Mouse (Mus musculus) 416B (cell line): ENCODE measurements around the gene Cyp2c39.
"Not testable (repeated sequence)": the region's sequence is repeated elsewhere in the genome, so short reads cannot be mapped to it uniquely, and the experiment has no call there.

ENCODE experiments used
- DNase-seq: peaks from one replicate; pipeline ENCODE4 v3.0.0; 2011; ENCODE audit warnings: low read depth

Gene Cyp2c39

DNA sequence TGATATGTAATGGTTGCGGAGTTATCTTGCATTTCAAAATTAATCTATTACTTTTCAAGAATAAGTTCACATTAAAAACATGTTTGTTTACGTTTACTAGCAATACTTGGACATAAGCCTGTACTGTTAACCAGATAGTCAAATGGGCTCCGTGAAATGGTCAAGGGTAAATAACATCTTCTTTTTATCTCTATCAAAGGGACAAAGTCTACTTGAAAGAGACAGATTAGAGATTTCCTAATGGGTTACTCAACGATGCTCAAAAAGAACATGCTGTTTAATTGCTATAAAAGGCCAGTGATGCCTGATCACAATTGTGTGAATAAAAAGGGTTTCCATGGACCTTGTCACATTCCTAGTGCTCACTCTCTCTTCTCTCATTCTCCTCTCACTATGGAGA lies at the start of gene Cyp2c39:
Gene Cyp2c39, plus strand, starts transcription at position 329 of the 400 bp plus-strand sequence.
- no peak for DNase-seq

- no peak for DNase-seq
These were observed 47.7 kb upstream of the Cyp2c39 start, which contains the start of gene Cyp2c38 for GRCm38 (mm10) chr19:39462941-39463340. Gene Cyp2c38 (minus strand): TSS chr19:39463075.

- no peak for DNase-seq
These were observed 46.7 kb upstream of the Cyp2c39 start for GRCm38 (mm10) chr19:39463923-39464322.

DNA sequence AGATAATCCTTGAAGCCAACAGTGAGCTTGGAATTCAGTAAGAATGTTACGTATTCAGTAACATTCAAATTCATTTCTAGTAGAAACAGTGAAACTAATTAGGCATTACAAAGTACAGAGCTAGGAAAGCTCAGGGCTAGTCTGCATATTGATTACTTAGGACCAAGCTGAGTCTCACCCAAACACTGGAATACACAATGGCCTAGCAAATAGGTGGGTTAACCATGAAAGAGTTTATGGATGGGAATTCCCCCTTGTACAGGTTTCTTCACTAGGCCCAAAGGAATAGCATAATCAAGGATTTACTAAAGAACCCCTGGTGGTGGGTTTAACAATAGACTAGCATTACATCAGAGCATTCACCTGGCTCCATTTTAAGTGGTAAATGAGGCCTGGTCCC lies 26.7 kb upstream of the Cyp2c39 start:
- not testable (repeated sequence) for DNase-seq

GRCm38 (mm10) chr19:39506341-39506740 lies 4.3 kb upstream of the Cyp2c39 start:
- DNase-seq, result no peak

DNA sequence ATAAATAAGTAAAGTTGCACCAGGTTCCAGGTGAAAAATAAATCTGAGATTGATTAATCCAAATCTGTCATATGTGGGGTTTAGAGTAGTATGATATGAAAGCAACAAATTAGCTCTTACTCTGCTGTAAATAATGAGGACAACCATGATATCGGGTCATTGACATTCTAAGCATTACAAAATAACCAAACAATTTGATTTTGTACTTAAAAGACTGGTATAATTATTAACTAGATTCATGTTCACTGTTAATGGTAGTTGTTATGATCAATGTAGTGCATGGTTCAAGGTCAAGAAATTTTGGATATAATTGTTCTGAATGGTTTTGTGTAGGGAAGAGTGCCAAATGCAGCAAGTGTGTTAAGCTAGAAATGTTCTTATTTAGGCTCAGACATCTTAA lies 1.1 kb upstream of the Cyp2c39 start:
- no peak for DNase-seq
